Mouse (Mus musculus): ENCODE data around the gene Itga3. TPM values are rescaled to one million over a fixed set of nuclear protein-coding genes. Genes with fewer than 3 reads are reported as not detected.

Gene Itga3
- polyA plus RNA-seq, 1 experiment: 0.27 TPM

DNA sequence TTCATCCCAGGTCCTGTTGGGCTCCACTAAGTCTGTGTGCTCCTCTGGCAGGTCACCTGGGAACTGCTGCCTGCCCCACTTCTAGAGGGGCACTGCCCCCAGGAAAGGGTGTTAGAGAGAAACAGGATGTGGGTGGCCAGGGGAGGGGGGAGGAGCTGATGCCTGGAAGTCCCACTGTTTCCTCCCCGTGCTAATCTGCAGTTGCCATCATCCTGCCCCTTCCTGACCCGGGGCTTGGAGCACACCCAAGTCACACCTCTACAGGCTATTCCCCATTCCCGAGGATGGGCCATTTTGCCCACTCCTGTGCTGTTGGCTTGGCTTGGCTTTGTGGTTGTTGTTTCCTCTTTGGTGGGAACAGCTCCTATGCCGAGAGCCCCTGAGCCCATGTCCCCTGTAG is 76.1 kb downstream of the Itga3 start:
- no peak overlapping the region for H3K4me3 ChIP-seq (ENCODE audit: insufficient read depth, low read length)
- peak overlapping the region; percentile 15; the same call in 1 of the 2 replicates for H3K27ac ChIP-seq (ENCODE audit: insufficient read depth, low read depth, low read length)
- TF ChIP-seq POLR2A (IDR thresholded peaks at IDR 0.05; ENCODE audit: borderline replicate concordance, low read depth, low read length): no peak
- no peak for TF ChIP-seq CTCF (IDR thresholded peaks at IDR 0.05; ENCODE audit: low read depth, low read length)
- peaks cover 24% of the 10 kb centered on the region for H3K4me1 ChIP-seq (ENCODE audit: control insufficient read depth, insufficient read depth, low read length)

DNA sequence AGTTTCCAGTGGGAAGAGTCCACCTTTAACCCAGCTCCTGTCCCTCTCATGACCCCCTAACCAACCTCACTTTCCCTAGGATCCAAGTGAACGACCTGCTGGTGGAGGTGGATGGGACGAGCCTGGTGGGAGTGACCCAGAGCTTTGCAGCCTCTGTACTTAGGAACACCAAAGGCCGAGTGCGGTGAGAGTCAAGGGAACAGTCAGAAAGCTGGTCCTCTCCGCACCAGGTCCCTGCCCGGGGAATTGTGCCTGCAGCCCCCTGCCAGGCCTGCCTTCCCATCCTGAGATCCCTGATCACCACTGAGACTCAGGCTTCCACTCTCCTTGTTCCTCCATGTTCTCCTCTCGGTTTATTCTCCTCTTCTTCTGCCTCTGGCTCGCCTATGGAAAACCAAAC is 76.5 kb downstream of the Itga3 start:
- TF ChIP-seq CTCF (IDR thresholded peaks at IDR 0.05; ENCODE audit: low read depth, low read length): no peak
- Histone ChIP-seq H3K4me1 (ENCODE audit: control insufficient read depth, insufficient read depth, low read length) (peaks cover 28% of the 10 kb centered on the region), H3K27ac (ENCODE audit: insufficient read depth, low read depth, low read length) (peak overlapping the region; percentile 15; the same call in 1 of the 2 replicates), H3K4me3 (ENCODE audit: insufficient read depth, low read length) (no peak overlapping the region)

DNA sequence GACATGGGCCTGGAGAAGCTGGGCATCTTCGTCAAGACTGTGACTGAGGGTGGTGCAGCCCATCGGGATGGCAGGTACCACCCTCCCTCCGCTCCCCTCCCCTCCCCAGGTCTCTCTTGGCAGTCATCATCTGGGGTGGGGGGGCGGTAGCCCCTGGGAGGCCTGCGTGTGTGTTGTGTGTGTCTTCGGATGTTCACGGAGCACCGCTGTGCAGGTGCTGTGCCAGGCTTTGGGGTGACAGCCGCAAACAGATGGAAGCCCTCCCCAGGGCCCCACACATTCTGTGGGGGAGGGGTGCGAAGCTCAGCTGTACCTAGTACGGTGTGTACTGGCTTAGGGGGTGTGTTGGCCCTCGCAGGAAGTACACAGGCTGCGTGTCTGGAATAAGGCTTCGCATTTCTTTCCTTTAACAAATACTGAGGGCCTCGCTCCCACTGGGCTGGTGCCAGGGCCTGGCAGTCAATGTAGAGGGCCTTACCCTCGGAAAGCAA is 78.5 kb downstream of the Itga3 start:
- Histone ChIP-seq H3K4me1 (ENCODE audit: control insufficient read depth, insufficient read depth, low read length) (peaks cover 34% of the 10 kb centered on the region), H3K27ac (ENCODE audit: insufficient read depth, low read depth, low read length) (no peak overlapping the region), H3K4me3 (ENCODE audit: insufficient read depth, low read length) (no peak overlapping the region)
- no peak for TF ChIP-seq CTCF (IDR thresholded peaks at IDR 0.05; ENCODE audit: low read depth, low read length)
- no peak for TF ChIP-seq POLR2A (IDR thresholded peaks at IDR 0.05; ENCODE audit: borderline replicate concordance, low read depth, low read length)

DNA sequence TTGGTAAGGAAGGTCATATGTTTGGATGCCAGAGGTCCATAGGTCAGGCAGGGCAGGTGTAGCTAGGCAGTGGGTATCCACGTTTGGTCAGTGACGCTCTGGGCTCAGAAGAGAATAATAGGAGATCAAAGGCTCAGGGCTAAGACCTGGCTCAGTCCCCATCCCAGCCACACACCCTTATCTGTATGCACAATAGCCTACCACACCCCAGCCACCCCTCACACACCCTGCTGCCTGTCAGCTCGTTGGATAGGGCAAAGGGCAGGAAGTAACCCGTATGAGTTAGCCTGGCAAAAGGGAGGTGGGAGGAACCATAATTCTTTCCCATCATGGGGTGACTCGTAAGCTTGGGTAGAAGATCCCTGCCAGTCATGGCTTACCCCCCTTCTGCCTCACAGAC is 79.0 kb downstream of the Itga3 start:
- TF ChIP-seq CTCF (IDR thresholded peaks at IDR 0.05; ENCODE audit: low read depth, low read length) (no peak), POLR2A (IDR thresholded peaks at IDR 0.05; ENCODE audit: borderline replicate concordance, low read depth, low read length) (no peak)
- Histone ChIP-seq H3K4me3 (ENCODE audit: insufficient read depth, low read length) (no peak overlapping the region), H3K27ac (ENCODE audit: insufficient read depth, low read depth, low read length) (no peak overlapping the region), H3K4me1 (ENCODE audit: control insufficient read depth, insufficient read depth, low read length) (peaks cover 34% of the 10 kb centered on the region)

DNA sequence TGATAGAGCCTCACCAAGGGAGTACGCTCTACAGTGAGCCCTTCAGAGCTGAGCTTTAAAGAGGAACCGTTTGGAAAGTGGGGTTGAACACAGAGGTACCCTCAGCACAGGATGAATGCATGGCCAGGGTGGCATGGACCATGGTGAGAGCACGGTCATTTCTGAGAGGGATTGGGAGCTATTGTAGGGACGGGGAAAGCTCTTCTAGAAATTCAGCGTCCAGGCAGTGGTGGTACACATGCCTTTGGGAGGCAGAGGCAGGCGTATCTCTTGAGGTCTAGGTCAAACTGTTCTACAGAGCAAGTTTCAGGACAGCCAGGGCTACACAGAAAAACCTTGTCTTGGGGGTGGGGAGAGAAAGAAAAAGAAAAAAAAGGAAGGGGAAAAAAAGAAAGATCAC is 79.6 kb downstream of the Itga3 start:
- TF ChIP-seq POLR2A (IDR thresholded peaks at IDR 0.05; ENCODE audit: borderline replicate concordance, low read depth, low read length) (no peak), CTCF (IDR thresholded peaks at IDR 0.05; ENCODE audit: low read depth, low read length) (no peak)
- Histone ChIP-seq H3K4me1 (ENCODE audit: control insufficient read depth, insufficient read depth, low read length) (peaks cover 34% of the 10 kb centered on the region), H3K27ac (ENCODE audit: insufficient read depth, low read depth, low read length) (no peak overlapping the region), H3K4me3 (ENCODE audit: insufficient read depth, low read length) (no peak overlapping the region)

DNA sequence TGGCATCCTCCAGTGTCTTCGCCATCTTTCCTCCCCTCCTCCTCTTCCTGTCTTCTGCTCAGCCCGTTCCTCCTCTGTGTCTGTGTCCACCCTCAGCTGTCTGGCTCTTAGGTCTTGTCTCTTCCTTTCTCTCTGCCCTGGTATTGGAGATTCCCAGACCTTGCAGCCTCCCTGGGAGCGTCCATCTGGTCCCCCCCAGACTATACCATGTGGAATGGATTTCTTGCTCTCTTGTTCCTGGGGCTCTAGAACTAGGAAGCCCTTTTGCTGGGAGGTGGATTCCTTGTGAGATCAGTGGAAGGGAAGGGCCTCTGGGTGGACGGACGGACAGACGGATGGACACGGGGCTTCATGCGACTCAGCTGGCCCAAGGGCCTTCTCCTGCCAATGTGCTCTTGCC is 80.5 kb downstream of the Itga3 start:
- TF ChIP-seq POLR2A (IDR thresholded peaks at IDR 0.05; ENCODE audit: borderline replicate concordance, low read depth, low read length): no peak
- TF ChIP-seq CTCF (IDR thresholded peaks at IDR 0.05; ENCODE audit: low read depth, low read length): no peak
- Histone ChIP-seq H3K4me3 (ENCODE audit: insufficient read depth, low read length) (0 out of 2 replicates have a peak overlapping the region, but pooled peaks have one; percentile 1), H3K27ac (ENCODE audit: insufficient read depth, low read depth, low read length) (no peak overlapping the region), H3K4me1 (ENCODE audit: control insufficient read depth, insufficient read depth, low read length) (peaks cover 34% of the 10 kb centered on the region)

DNA sequence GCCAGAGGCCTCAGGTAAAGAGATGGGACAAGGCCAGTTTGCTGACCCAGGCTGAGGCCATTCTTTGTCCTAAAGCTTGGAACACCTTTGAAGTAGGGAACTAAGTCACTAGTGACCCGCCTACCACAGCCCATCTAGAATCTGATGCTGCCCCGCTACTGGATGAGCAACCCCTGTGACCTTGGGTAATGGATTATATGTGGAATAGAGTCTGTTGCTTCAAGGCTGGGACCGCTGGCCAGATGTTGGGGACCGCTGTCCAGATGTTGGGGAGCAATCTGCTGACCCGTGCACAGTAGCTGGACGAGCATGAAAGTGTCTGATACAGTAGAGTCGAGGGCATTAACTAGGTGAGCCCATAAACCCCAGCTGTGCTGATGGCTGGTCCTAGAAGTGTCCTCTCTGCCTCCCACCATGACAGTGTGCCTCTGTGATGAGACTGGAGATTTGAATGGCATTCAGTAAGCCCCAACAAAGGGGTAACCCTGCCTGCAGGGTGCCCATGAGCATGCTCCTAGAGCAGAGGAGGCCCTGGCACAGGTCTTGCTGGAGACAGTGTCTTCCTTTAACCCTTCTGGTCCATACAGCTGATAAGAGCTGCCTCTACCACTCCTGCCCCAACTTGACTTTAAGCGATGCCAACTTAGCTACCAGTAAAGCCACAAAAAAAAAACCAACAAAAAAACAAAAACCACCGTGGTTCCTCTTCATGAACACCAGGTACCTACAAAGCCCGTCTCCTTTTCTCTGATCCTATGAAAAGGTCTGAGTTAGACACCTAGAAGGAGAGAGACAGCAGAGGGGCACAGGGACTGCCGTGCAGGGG is 81.4 kb downstream of the Itga3 start:
- Histone ChIP-seq H3K27ac (ENCODE audit: insufficient read depth, low read depth, low read length) (no peak overlapping the region), H3K4me1 (ENCODE audit: control insufficient read depth, insufficient read depth, low read length) (peaks cover 25% of the 10 kb centered on the region), H3K4me3 (ENCODE audit: insufficient read depth, low read length) (peak overlapping the region; percentile 87)
- TF ChIP-seq POLR2A (IDR thresholded peaks at IDR 0.05; ENCODE audit: borderline replicate concordance, low read depth, low read length) (no peak), CTCF (IDR thresholded peaks at IDR 0.05; ENCODE audit: low read depth, low read length) (no peak)

Other genes with a start within 250 kb of the Itga3 start
- 15.8 and 18.5 TPM in 2 replicates for gene Col1a1, start 140.6 kb downstream of the Itga3 start, polyA plus RNA-seq (2012; ENCODE audit: insufficient read depth, insufficient read length, missing spikeins)
- not detected in 2 replicates for gene Hils1, start 109.2 kb downstream of the Itga3 start, polyA plus RNA-seq (2012; ENCODE audit: insufficient read depth, insufficient read length, missing spikeins)
- gene Sgca, start 100.5 kb downstream of the Itga3 start, polyA plus RNA-seq (2012; ENCODE audit: insufficient read depth, insufficient read length, missing spikeins): not detected in 2 replicates
- 166 and 176 TPM in 2 replicates for gene Ppp1r9b, start 85.8 kb downstream of the Itga3 start, polyA plus RNA-seq (2012; ENCODE audit: insufficient read depth, insufficient read length, missing spikeins)
- gene Samd14, start 66.9 kb downstream of the Itga3 start, polyA plus RNA-seq (2012; ENCODE audit: insufficient read depth, insufficient read length, missing spikeins): not detected in 2 replicates
- gene Pdk2, start 35.4 kb downstream of the Itga3 start, polyA plus RNA-seq (2012; ENCODE audit: insufficient read depth, insufficient read length, missing spikeins): 23.4 and 24.5 TPM in 2 replicates
- not detected in 2 replicates for gene Dlx3, start 43.3 kb upstream of the Itga3 start, polyA plus RNA-seq (2012; ENCODE audit: insufficient read depth, insufficient read length, missing spikeins)
- gene Dlx4, start 69.5 kb upstream of the Itga3 start, polyA plus RNA-seq (2012; ENCODE audit: insufficient read depth, insufficient read length, missing spikeins): not detected in 2 replicates
- gene Tac4, start 184.7 kb upstream of the Itga3 start, polyA plus RNA-seq (2012; ENCODE audit: insufficient read depth, insufficient read length, missing spikeins): not detected in 2 replicates
- 41.2 and 41.7 TPM in 2 replicates for gene Kat7, start 233.4 kb upstream of the Itga3 start, polyA plus RNA-seq (2012; ENCODE audit: insufficient read depth, insufficient read length, missing spikeins)

Measured in bone marrow macrophage, adult 2 months (primary cell).